Mouse (Mus musculus) neural tube, embryonic 15.5 days (tissue): ENCODE data around the gene Vill. TPM values are rescaled to one million over a fixed set of nuclear protein-coding genes. Genes with fewer than 3 reads are reported as not detected.

Experiments
- ATAC-seq: fragments of 200-750 bp; cut with Nextera tagmentation; 2 replicates; pipeline ENCODE4 v1.8.0; 2017; ENCODE audit warnings: mild to moderate bottlenecking, moderate TSS enrichment, moderate library complexity; ENCODE audit not compliant: low FRiP score
- H3K27ac ChIP-seq: fragments of 300-500 bp; sonication (generic); replicated peaks from 2 replicates; pipeline ENCODE4 v1.5.1; 2015; ENCODE audit warnings: mild to moderate bottlenecking, inconsistent platforms
- H3K27me3 ChIP-seq: fragments of 300-500 bp; sonication (generic); replicated peaks from 2 replicates; pipeline ENCODE4 v1.6.1; 2015; ENCODE audit warnings: inconsistent platforms
- H3K36me3 ChIP-seq: fragments of 300-500 bp; sonication (generic); 2 replicates; pipeline ENCODE4 v1.6.1; 2015; ENCODE audit warnings: inconsistent platforms
- H3K4me1 ChIP-seq: fragments of 300-500 bp; sonication (generic); 2 replicates; pipeline ENCODE4 v1.6.1; 2015; ENCODE audit warnings: inconsistent platforms
- H3K4me2 ChIP-seq: fragments of 300-500 bp; sonication (generic); 2 replicates; pipeline ENCODE4 v1.6.1; 2015; ENCODE audit warnings: inconsistent platforms, mild to moderate bottlenecking, moderate library complexity
- H3K4me3 ChIP-seq: fragments of 300-500 bp; sonication (generic); replicated peaks from 2 replicates; pipeline ENCODE4 v1.5.1; 2015; ENCODE audit warnings: mild to moderate bottlenecking, inconsistent platforms
- H3K9ac ChIP-seq: fragments of 300-500 bp; sonication (generic); replicated peaks from 2 replicates; pipeline ENCODE4 v1.6.1; 2015; ENCODE audit warnings: mild to moderate bottlenecking, inconsistent platforms
- H3K9me3 ChIP-seq: fragments of 300-500 bp; sonication (generic); replicated peaks from 2 replicates; pipeline ENCODE4 v1.6.1; 2016; ENCODE audit warnings: inconsistent platforms
- WGBS: fragments of 180-500 bp; shearing (Covaris S2); methylation state at CpG from one replicate; pipeline ENCODE4 v1.1.7; 2015; ENCODE audit warnings: mixed read lengths; 5-methylcytosine and 5-hydroxymethylcytosine counted together
- polyA plus RNA-seq: library from polyadenylated mRNA; unstranded; fragments of >200 nt; fragmentation: Nextera tagmentation; extraction: Ambion mirVana; gene quantifications from 2 replicates; pipeline ENCODE4 v1.2.1, GENCODE M21; 2015

Vill gene
- polyA plus RNA-seq, 1 experiment from 2014 or later, result 5.3 TPM

DNA sequence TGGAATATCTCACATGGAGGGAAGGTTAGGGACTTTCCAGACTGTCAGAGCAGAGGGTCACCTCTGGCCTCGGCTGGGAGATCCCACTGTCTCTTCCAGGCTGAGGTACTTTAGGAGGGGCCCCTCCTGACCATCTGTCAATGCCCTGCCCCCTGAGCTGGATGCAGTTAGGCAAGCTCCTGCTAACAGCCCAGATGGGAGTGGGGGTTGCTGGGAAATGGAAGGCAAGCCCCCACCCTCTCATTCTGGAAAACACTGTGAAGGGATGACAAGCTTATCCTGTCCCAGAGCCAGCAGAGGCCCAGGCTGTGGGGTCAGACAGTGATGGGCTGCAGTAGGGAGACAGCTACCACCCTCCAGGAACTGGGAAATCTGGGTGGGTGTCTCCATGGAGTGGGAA lies 33.9 kb downstream of the Vill start:
- no peaks in the 10 kb centered on the region for H3K36me3 ChIP-seq
- no peak overlapping the region for H3K4me3 ChIP-seq
- H3K9ac ChIP-seq, result no peak overlapping the region
- H3K27ac ChIP-seq, result no peak overlapping the region
- 44% methylated on average over 1 of the region's 1 CpGs for WGBS
- H3K4me1 ChIP-seq, result peaks cover 40% of the 10 kb centered on the region
- H3K4me2 ChIP-seq, result no peak overlapping the region
- no peak for ATAC-seq
- H3K9me3 ChIP-seq, result no peaks in the 10 kb centered on the region
- H3K27me3 ChIP-seq, result no peaks in the 10 kb centered on the region

DNA sequence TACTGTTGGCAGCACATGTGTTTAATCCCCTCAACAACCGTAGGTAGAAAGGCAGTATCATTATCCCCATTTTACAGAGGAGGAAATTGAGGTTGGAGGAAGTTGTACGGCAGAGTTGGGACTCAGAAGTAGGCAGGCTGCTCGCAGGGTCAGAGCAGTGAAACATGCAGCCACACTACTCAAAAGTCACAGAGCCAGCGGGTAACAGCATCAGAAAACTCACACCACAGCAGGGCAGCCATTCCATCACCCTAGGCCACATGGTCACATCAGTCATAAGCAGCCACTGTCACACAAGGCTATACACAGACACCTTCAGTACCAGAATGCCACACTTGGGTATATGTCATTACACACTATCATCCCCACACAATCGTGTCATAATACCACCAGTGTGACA lies 34.7 kb downstream of the Vill start:
- peaks cover 40% of the 10 kb centered on the region for H3K4me1 ChIP-seq
- peak overlapping the region; percentile 52; the same call in 1 of the 2 replicates for H3K4me2 ChIP-seq
- 83% methylated on average over 5 of the region's 5 CpGs for WGBS

DNA sequence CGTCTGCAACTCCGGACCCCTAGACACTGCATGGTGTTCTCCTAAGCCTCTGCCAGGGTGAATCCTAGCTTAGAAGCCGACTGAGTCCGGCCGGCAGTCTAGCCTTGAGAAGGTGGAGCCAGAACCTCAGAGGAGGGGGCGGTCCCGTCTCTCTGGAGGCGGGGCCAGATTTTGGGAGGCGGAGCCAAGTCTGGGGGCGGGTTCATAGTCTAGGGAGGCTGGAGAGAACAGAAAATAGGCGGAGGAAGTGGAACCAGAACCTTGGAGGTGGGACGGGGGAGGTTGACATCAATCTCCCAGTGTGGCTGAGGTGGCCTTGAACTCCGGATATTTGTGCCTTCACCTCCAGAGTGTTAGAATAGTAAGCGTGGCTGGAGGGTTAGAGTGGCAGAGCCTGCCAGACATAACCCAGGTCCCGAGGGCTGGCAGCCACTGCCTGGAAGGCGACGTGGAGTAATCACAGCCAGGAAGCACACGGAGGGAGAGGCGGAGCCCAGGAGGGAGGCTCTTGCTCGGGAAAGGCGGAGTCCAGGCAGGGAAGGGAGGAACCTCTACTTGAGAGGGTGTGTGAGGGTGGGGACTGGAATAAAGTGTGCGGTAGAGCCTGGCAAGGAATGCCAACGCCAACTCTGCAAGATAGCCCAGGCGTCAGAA lies 35.7 kb downstream of the Vill start:
- ATAC-seq, result peak; percentile 39; the same call in 1 of the 2 replicates
- WGBS, result under 1% methylated on average over 24 of the region's 24 CpGs
- H3K4me1 ChIP-seq, result peaks cover 45% of the 10 kb centered on the region

More for the DNA sequence above, 34.7 kb downstream of the Vill start:
- H3K9me3 ChIP-seq, result no peaks in the 10 kb centered on the region
- H3K27ac ChIP-seq, result no peak overlapping the region
- ATAC-seq, result no peak
- peaks cover 5% of the 10 kb centered on the region; the same call in 1 of the 2 replicates for H3K27me3 ChIP-seq
- no peaks in the 10 kb centered on the region for H3K36me3 ChIP-seq
- H3K4me3 ChIP-seq, result no peak overlapping the region; the same call in 1 of the 2 replicates
- no peak overlapping the region for H3K9ac ChIP-seq

DNA sequence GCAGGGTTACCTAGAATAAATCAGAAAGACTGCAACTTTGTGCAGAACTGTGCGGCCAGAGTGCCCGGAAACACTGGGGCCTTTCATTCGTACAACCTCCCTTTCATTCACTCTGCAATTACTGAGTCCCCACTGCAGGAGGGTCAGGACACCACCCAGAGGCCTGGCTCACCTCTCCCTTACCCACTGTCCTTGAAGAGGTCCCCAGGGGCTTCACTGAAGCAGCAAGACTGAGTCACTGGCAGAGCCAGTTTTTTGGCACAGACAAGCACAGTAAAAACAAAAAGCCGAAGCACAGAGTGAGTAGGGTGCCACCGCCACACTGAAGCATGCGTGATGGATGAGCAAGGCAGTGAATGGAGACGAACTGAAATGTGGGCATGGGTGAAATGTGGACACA lies 36.9 kb downstream of the Vill start:
- H3K9ac ChIP-seq, result no peak overlapping the region
- H3K36me3 ChIP-seq, result no peaks in the 10 kb centered on the region
- peaks cover 5% of the 10 kb centered on the region; the same call in 1 of the 2 replicates for H3K27me3 ChIP-seq
- no peak for ATAC-seq
- peaks cover 57% of the 10 kb centered on the region for H3K4me1 ChIP-seq
- H3K4me3 ChIP-seq, result no peak overlapping the region
- 25% methylated on average over 7 of the region's 7 CpGs for WGBS
- peak overlapping the region; percentile 19 for H3K27ac ChIP-seq
- no peaks in the 10 kb centered on the region for H3K9me3 ChIP-seq
- H3K4me2 ChIP-seq, result no peak overlapping the region

More for the DNA sequence above, 35.7 kb downstream of the Vill start:
- 0 out of 2 replicates have a peak overlapping the region, but pooled peaks have one; percentile 33 for H3K27ac ChIP-seq
- no peak overlapping the region for H3K9ac ChIP-seq
- peak overlapping the region; percentile 26 for H3K4me3 ChIP-seq
- H3K36me3 ChIP-seq, result no peaks in the 10 kb centered on the region
- peaks cover 5% of the 10 kb centered on the region; the same call in 1 of the 2 replicates for H3K27me3 ChIP-seq
- peak overlapping the region; percentile 52 for H3K4me2 ChIP-seq
- no peaks in the 10 kb centered on the region for H3K9me3 ChIP-seq

DNA sequence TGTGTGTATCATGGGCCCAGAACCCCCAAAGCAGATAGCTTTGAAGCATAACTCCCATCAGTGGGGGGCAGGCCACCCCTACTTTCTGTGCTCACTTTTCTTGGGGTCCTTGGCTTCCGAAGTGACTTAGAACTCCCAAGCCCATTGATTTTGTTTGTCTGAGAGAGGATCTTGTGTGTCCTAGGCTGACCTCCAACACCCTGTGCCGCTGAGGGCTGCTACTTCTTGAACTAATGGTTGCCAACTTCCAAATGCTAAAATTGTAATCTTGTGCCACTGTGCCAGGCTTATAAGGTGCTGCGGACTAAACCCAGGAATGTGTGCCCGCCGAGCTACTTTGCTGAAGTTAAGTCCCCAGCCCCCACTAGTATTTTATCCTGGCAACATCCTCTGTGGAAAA lies 37.9 kb downstream of the Vill start:
- 95% methylated on average over 5 of the region's 5 CpGs for whole genome bisulfite sequencing
- peaks cover 58% of the 10 kb centered on the region for H3K4me1 ChIP-seq
- H3K4me3 ChIP-seq, result no peak overlapping the region
- no peak for ATAC-seq
- peaks cover 5% of the 10 kb centered on the region; the same call in 1 of the 2 replicates for H3K27me3 ChIP-seq
- no peaks in the 10 kb centered on the region for H3K36me3 ChIP-seq
- no peak overlapping the region for H3K9ac ChIP-seq
- H3K9me3 ChIP-seq, result no peaks in the 10 kb centered on the region
- H3K27ac ChIP-seq, result no peak overlapping the region
- no peak overlapping the region for H3K4me2 ChIP-seq

DNA sequence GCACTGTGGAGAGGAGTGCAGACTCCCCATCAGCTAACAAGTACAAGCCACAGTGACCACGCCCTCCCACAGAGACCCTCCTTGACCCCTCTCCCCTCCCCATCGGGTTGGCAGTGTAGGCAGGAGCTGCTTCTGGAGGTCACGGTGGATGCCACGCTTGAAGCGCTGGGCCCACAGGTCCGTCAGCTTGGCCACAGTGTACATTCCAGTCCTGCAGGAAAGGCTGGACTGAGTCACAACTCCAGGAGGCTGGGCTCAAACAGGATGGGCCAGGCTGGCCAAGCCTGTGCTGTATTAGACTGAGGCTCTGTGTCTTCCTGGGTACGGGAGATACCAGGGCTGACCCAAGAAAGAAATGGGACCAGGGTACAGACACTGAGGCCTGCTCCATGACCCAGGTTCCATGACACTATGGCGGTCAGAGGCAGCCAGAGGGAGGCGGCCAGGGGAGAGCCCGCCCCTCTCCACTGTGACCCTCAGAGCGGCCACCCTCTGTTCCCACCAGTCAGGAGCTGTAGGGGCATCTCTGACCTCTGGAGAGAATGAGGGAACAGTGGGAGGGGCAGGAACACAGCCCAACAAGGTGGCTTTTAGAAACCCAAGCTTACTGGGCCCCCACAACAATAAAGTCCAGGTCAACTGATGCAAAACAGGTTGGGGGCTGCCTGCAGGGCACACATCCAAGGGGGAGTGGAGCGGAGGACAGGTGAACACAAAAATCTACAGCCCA lies 39.2 kb downstream of the Vill start:
- H3K4me1 ChIP-seq, result peaks cover 54% of the 10 kb centered on the region
- H3K4me2 ChIP-seq, result peak overlapping the region; percentile 88
- WGBS, result 72% methylated on average over 12 of the region's 12 CpGs
- no peak overlapping the region for H3K27ac ChIP-seq
- no peak for ATAC-seq
- H3K27me3 ChIP-seq, result peaks cover 5% of the 10 kb centered on the region; the same call in 1 of the 2 replicates
- no peaks in the 10 kb centered on the region for H3K9me3 ChIP-seq
- H3K36me3 ChIP-seq, result no peaks in the 10 kb centered on the region
- H3K9ac ChIP-seq, result 0 out of 2 replicates have a peak overlapping the region, but pooled peaks have one; percentile 62
- H3K4me3 ChIP-seq, result peak overlapping the region; percentile 58

DNA sequence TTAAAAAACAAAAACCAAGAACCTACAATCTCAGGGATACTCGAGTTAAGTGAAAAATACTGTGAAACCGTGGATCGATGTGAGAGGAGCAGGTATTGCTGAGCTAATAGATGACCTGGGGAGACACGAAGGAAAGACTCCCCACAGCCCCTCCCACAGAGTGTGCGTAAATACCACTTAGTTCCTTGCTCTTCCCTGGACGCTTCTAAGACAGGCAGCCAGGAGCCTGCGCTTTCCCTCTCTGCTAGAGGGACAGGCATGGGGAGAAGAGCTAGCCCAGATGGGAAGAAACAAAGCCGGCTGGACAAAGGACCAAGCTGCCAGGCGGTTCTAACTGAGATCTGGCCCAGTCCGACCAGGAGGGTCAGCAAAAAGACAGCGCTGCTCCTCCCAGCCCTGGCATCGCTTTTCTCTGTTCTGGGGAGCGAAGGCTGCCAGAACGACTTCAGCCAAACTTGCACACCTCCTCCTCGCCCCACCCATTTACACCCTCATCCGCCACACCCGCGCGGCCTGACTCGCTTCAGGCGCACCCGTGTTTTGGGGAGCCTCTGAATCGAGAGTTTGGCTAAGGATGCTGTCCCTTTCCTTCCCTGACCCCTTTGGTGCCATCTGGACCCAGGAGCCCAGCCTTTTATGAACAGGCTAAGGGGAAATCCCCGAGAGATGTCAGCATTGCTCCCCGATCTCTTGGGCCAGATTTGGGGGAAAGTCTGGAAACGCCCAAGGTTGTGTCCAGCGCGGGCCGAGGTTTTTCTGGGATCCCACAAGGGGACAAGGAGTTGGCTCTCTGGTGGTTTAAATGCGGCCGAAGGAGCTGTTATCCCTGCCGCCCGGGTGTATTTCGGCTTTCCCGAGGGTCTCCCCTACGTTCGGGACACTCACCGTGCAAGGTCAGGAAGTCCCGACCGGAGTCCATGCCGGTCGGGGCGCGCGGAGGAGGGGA lies 40.2 kb downstream of the Vill start:
- 2% methylated on average over 45 of the region's 45 CpGs for WGBS
- H3K4me1 ChIP-seq, result peaks cover 47% of the 10 kb centered on the region
- H3K27ac ChIP-seq, result peak overlapping the region; percentile 60; the same call in 1 of the 2 replicates
- H3K9me3 ChIP-seq, result no peaks in the 10 kb centered on the region
- H3K4me2 ChIP-seq, result peak overlapping the region; percentile 88
- peak overlapping the region; percentile 58 for H3K4me3 ChIP-seq
- no peak for ATAC-seq
- peak overlapping the region; percentile 62 for H3K9ac ChIP-seq
- no peaks in the 10 kb centered on the region for H3K36me3 ChIP-seq
- peaks cover 5% of the 10 kb centered on the region; the same call in 1 of the 2 replicates for H3K27me3 ChIP-seq

DNA sequence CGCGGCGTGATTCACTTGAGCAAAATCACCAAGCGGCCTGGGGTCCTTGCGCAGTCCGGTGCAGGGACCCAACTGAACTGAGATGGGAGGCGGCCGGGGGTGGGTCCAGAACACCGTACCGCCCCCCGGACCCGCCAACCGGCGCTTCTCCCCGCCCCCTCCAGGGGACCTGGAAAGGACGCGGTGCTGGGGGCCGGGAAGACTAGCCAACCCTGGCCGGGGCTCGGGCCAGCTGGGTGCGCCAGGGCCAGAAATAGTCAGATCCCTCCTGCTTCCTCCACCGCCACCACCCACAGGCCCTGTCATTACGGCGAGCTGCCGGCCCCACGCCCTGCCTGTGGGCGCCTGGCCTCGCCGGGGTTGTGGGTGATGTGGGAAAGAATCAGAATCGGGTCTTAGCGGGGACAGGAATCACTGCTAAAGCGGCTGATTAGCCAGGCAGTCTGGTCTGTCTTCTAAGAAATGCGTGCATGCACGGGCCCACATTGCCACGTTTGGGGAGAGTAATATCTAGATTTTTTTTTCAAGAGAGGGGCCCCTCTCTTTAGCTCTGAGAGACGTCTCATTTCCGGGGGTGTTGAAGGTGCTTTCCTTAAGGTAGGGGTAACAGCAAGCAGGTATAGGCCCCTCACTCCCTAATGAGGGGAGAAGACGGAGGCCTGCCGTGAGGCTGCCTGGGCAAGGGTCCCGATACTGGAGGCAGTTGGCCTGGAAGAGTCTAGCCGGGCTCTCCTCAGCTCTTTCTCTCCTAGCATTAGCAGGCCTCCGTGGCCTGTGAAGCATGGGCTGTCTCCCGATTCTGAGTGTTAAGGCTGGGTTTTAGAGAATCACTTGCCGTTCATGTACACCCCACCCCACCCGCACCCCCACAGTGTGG lies 41.1 kb downstream of the Vill start, which contains the start of gene Plcd1:
Plcd1 (minus strand) TSS at position 84 of the 877 bp plus-strand sequence.
- Histone ChIP-seq H3K36me3 (no peaks in the 10 kb centered on the region), H3K4me1 (peaks cover 37% of the 10 kb centered on the region), H3K27me3 (peaks cover 5% of the 10 kb centered on the region; the same call in 1 of the 2 replicates), H3K4me2 (peak within 1 kb of the TSS; percentile 88), H3K4me3 (peak within 1 kb of the TSS; percentile 58), H3K9ac (peak within 1 kb of the TSS; percentile 62), H3K9me3 (no peaks in the 10 kb centered on the region), H3K27ac (peak within 1 kb of the TSS; percentile 60)
- ATAC-seq, result peak; percentile 90
- 10% methylated on average over 44 of the region's 45 CpGs for WGBS

DNA sequence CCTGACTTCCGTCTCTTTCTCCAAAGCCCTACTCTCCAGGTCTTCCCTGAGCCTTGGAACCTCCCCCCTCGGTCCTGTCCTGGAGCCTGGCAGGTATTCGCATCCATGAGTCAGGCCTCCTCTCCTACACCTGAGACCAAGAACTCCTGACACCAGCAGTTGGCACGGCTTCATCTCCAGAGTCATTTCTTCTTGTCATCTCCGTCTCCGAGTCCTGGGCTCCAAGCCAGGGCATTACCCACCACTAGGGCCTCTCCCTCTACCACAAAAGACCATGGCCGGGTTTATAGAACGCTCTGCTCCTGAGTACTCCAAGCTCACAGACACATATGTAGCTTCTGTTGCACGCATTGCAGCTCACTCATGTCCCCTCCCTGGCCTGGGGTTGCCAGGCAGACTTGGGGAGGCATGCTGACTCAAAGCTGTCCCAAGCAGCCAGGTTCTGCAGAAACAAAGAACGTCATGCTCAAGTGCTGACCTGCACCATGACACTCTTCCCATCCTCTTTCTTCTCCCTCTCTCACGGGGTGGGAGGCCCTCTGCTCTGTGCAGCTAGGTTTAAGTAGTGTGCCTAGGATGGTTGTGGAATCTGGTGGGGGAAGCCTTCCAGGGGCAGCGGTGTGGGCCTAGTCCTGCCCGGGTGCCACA lies 42.0 kb downstream of the Vill start:
- Histone ChIP-seq H3K4me3 (no peak overlapping the region), H3K4me2 (no peak overlapping the region), H3K9me3 (no peaks in the 10 kb centered on the region), H3K27me3 (peaks cover 5% of the 10 kb centered on the region; the same call in 1 of the 2 replicates), H3K36me3 (no peaks in the 10 kb centered on the region), H3K27ac (0 out of 2 replicates have a peak overlapping the region, but pooled peaks have one; percentile 60), H3K9ac (no peak overlapping the region), H3K4me1 (peaks cover 36% of the 10 kb centered on the region)
- 68% methylated on average over 13 of the region's 13 CpGs for WGBS
- ATAC-seq, result no peak
